ENCODE assay signal across 8 mouse cellular contexts in the genomic region with DNA sequence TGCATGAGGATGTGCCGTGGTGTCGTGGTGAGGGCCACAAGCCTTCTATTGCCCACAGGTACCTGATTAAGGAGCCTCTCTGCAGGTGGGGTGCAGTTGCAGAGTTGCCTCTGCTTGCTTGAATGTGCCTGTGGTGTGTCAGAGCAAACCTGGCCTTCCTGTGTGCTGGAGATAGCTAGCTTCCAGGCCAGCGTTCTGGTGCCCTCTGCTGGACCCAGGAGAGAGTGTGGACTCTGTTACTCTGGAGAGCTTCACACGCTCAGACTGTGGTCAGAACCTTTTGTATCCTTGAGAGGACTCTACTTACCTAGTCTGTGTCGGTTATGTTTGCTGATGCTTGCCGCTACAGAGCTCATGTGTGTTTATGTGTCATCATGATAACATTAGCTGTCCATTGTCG. TPM values are rescaled to one million over a fixed set of nuclear protein-coding genes. Genes with fewer than 3 reads are reported as not detected.
DNase-seq lines count a peak whose midpoint lies in the region; ATAC-seq lines count a peak whose summit lies in the region.
"Had no signal": no experiment of that assay in that cellular context is flagged by ENCODE, and none has a peak within 500 bp of the region (broad histone marks: within the 10 kb centered on the region; RNA-seq: fewer than 3 reads in every experiment).

No protein-coding gene starts in this region.

- peaks cover 15% of the 10 kb centered on the region for H3K4me1 ChIP-seq in limb, embryonic 10.5 days
- peaks cover 13% of the 10 kb centered on the region for H3K4me1 ChIP-seq in midbrain, embryonic 15.5 days

- no peak overlapping the region for H3K27ac ChIP-seq in limb, embryonic 10.5 days
- no peak overlapping the region for H3K27ac ChIP-seq in midbrain, embryonic 15.5 days

- H3K9me3 ChIP-seq in limb, embryonic 10.5 days (replicated peaks), result no peaks in the 10 kb centered on the region
- H3K9me3 ChIP-seq in midbrain, embryonic 15.5 days, result no peaks in the 10 kb centered on the region

- H3K27me3 ChIP-seq in limb, embryonic 10.5 days (ENCODE audit: low read depth, poor library complexity, severe bottlenecking), result no peaks in the 10 kb centered on the region
- no peaks in the 10 kb centered on the region for H3K27me3 ChIP-seq in midbrain, embryonic 15.5 days (replicated peaks)
- no peaks in the 10 kb centered on the region for H3K27me3 ChIP-seq in splenic B cell, adult 2 months (ENCODE audit: control insufficient read depth, insufficient read depth, low read length, poor library complexity, severe bottlenecking)

- H3K9ac ChIP-seq in midbrain, embryonic 15.5 days, result no peak overlapping the region

- H3K4me3 ChIP-seq in limb, embryonic 10.5 days, result no peak overlapping the region
- no peak overlapping the region for H3K4me3 ChIP-seq in midbrain, embryonic 15.5 days
- H3K4me3 ChIP-seq: myocyte had no signal

- ATAC-seq in granulocyte monocyte progenitor cell, adult 5-6 weeks (replicated peaks; ENCODE audit: poor library complexity, severe bottlenecking), result peak; percentile 76
- ATAC-seq in midbrain, embryonic 15.5 days (replicated peaks), result peak; percentile 69

- H3K36me3 ChIP-seq in limb, embryonic 10.5 days, result peaks cover 87% of the 10 kb centered on the region
- H3K36me3 ChIP-seq in midbrain, embryonic 15.5 days (replicated peaks), result peaks cover 32% of the 10 kb centered on the region
- no peaks in the 10 kb centered on the region for H3K36me3 ChIP-seq in splenic B cell, adult 2 months (ENCODE audit: control insufficient read depth, insufficient read depth, low read length, poor library complexity, severe bottlenecking)

- no peak overlapping the region for H3K4me2 ChIP-seq in midbrain, embryonic 15.5 days

- WGBS in limb, embryonic 10.5 days, result 67% methylated on average over 7 of the region's 7 CpGs
- 59% methylated on average over 7 of the region's 7 CpGs for WGBS in midbrain, embryonic 15.5 days

- DNase-seq in adrenal gland, adult 8-10 months, result peak; percentile 64
- peak; percentile 85 for DNase-seq in embryo, embryonic 10.5 days (ENCODE audit: low spot score)
- DNase-seq in kidney, adult 18-20 months, result peak; percentile 87
- DNase-seq in limb, embryonic 10.5 days (ENCODE audit: low spot score), result peak; percentile 75
- DNase-seq in splenic B cell, adult 2 months (ENCODE audit: low read depth, low spot score), result peak; percentile 58

RNA-seq across cellular contexts. Expression of a gene that starts 14.4 kb away (rescaled TPM):
- 1 to 10 TPM; 4.6 to 5.9 (median 4.9) TPM for total RNA-seq in adrenal gland, adult 8-10 months (2022)
- total RNA-seq in granulocyte monocyte progenitor cell, adult 5-6 weeks (2014; fragmentation: Nextera tagmentation), result 10.4 and 17.7 TPM in 2 replicates
- total RNA-seq in granulocyte monocyte progenitor cell, adult 5-6 weeks (2017), result 4.2 and 4.6 TPM in 2 replicates
- polyA plus RNA-seq in limb, embryonic 10.5 days (2016; fragmentation: Nextera tagmentation; extraction: Ambion mirVana), result 39.7 and 44.6 TPM in 2 replicates
- polyA plus RNA-seq in midbrain, embryonic 15.5 days (2015; fragmentation: Nextera tagmentation; extraction: Ambion mirVana), result 53.3 and 53.4 TPM in 2 replicates

RNA-seq across cellular contexts. Expression of a gene that starts 28.4 kb away (rescaled TPM):
- total RNA-seq in adrenal gland, adult 8-10 months (2022), result 10 to 100 TPM in 2 of 4 experiments, 1 to 10 TPM in 2; 5.7 to 12.7 (median 10.7) TPM
- total RNA-seq in granulocyte monocyte progenitor cell, adult 5-6 weeks (2014; fragmentation: Nextera tagmentation), result 2.0 and 2.9 TPM in 2 replicates
- total RNA-seq in granulocyte monocyte progenitor cell, adult 5-6 weeks (2017), result 0.36 and 0.65 TPM in 2 replicates
- 74.7 and 92.6 TPM in 2 replicates for polyA plus RNA-seq in limb, embryonic 10.5 days (2016; fragmentation: Nextera tagmentation; extraction: Ambion mirVana)
- polyA plus RNA-seq in midbrain, embryonic 15.5 days (2015; fragmentation: Nextera tagmentation; extraction: Ambion mirVana), result 65.4 and 67.3 TPM in 2 replicates
